Mouse (Mus musculus) left cerebral cortex, postnatal 14 days (tissue): ENCODE data around the gene Fbln7. TPM values are rescaled to one million over a fixed set of nuclear protein-coding genes. Genes with fewer than 3 reads are reported as not detected.

Source experiments
- DNase-seq, 2 experiments: peaks; one replicate each; pipeline ENCODE4 v3.0.0; 2021 to 2022; ENCODE audit warnings: low spot score in 2 of 2, mixed read lengths in 1 of 2
- intact Hi-C: fragments of 180-260 bp; cut with DNase I; formaldehyde crosslinking; loops from one replicate; pipeline ENCODE4 v1.15.1; 2025
- microRNA-seq, 2 experiments: library from miRNA; unstranded; fragments of <30 nt; microRNA quantifications; one replicate each; pipeline ENCODE4 v1.2.0; 2022
- total RNA-seq, 2 experiments: library from RNA; stranded (reverse); gene quantifications; 2 replicates each; pipeline ENCODE4 v1.2.3; 2021

Fbln7 gene
- total RNA-seq, 2 experiments from 2014 or later: 4.0 to 4.8 TPM

GRCm38 (mm10) chr2:128943538-128944528 is 81.1 kb downstream of the Fbln7 start, which contains the start of gene Zc3h8:
TSS of gene Zc3h8 (minus strand) at chr2:128944077.
- intact Hi-C loops: loop anchor here (5.0 to 10.0 kb wide), 2 partner anchors 82 to 491 kb away; partner anchors contain the start of gene Fbln7
- DNase-seq: peak; percentile 97 to 98

Small RNA genes within 50 kb of the gene (microRNA-seq; reads per million reads assigned to microRNA genes)
- 0 reads per million in 2 experiments for gene Gm22859

Other genes starting within 250 kb of the Fbln7 start
- 10 to 100 TPM; 62.2 to 64.9 TPM for gene Anapc1, start 175.6 kb upstream of the Fbln7 start, total RNA-seq
- gene Mertk, start 164.0 kb upstream of the Fbln7 start, total RNA-seq: 10 to 100 TPM; 20.8 to 33.7 TPM
- gene Tmem87b, start 44.9 kb upstream of the Fbln7 start, total RNA-seq: 10 to 100 TPM; 32.7 to 33.5 TPM
- 1 to 10 TPM; 6.7 to 7.0 TPM for gene Zc3h8, start 81.1 kb downstream of the Fbln7 start, total RNA-seq
- gene Zc3h6, start 104.4 kb downstream of the Fbln7 start, total RNA-seq: 10 to 100 TPM; 11.4 to 13.3 TPM
- gene Gm10762, start 104.7 kb downstream of the Fbln7 start, total RNA-seq: 1 to 10 TPM; 7.3 to 7.4 TPM
- gene Vinac1, start 185.2 kb downstream of the Fbln7 start, total RNA-seq: under 1 TPM; 0.13 TPM
- 10 to 100 TPM; 75.3 to 83.5 TPM for gene Ttl, start 203.0 kb downstream of the Fbln7 start, total RNA-seq
- 10 to 100 TPM; 20.9 to 21.1 TPM for gene Polr1b, start 238.0 kb downstream of the Fbln7 start, total RNA-seq